Mouse (Mus musculus) lung, embryonic 16.5 days (tissue): ENCODE results near the gene Ubb. TPM values are rescaled to one million over a fixed set of nuclear protein-coding genes. Genes with fewer than 3 reads are reported as not detected.

ENCODE experiments used
- ATAC-seq: fragments of 200-750 bp; cut with Nextera tagmentation; 2 replicates; pipeline ENCODE4 v1.8.0; 2017; ENCODE audit warnings: low read depth, mild to moderate bottlenecking, moderate library complexity
- H3K27ac ChIP-seq: fragments of 300-500 bp; sonication (generic); 2 replicates; pipeline ENCODE4 v1.5.1; 2014; ENCODE audit warnings: mild to moderate bottlenecking, control low read depth, low read length
- H3K27me3 ChIP-seq: fragments of 300-500 bp; sonication (generic); 2 replicates; pipeline ENCODE4 v1.6.1; 2014; ENCODE audit warnings: low read depth, low read length, mixed read lengths; ENCODE audit not compliant: control insufficient read depth, insufficient read depth
- H3K36me3 ChIP-seq: fragments of 300-500 bp; sonication (generic); 2 replicates; pipeline ENCODE4 v1.6.1; 2014; ENCODE audit warnings: low read length; ENCODE audit not compliant: control insufficient read depth, insufficient read depth
- H3K4me1 ChIP-seq: fragments of 300-500 bp; sonication (generic); replicated peaks from 2 replicates; pipeline ENCODE4 v1.6.1; 2014; ENCODE audit warnings: low read length, mixed read lengths; ENCODE audit not compliant: control insufficient read depth, insufficient read depth
- H3K4me2 ChIP-seq: fragments of 300-500 bp; sonication (generic); 2 replicates; pipeline ENCODE4 v1.6.1; 2014; ENCODE audit warnings: low read depth, low read length, control low read depth
- H3K4me3 ChIP-seq: fragments of 300-500 bp; sonication (generic); 2 replicates; pipeline ENCODE4 v1.5.1; 2014; ENCODE audit warnings: mild to moderate bottlenecking, low read length, control low read depth
- H3K9ac ChIP-seq: fragments of 300-500 bp; sonication (generic); 2 replicates; pipeline ENCODE4 v1.6.1; 2014; ENCODE audit warnings: low read length, control low read depth
- H3K9me3 ChIP-seq: fragments of 300-500 bp; sonication (generic); 2 replicates; pipeline ENCODE4 v1.6.1; 2016; ENCODE audit warnings: low read length; ENCODE audit not compliant: control insufficient read depth
- WGBS: fragments of 180-500 bp; shearing (Covaris S2); extraction: QIAGEN DNeasy Blood & Tissue Kit; methylation state at CpG from one replicate; pipeline ENCODE4 v1.1.7; 2014; 5-methylcytosine and 5-hydroxymethylcytosine counted together
- polyA plus RNA-seq: library from polyadenylated mRNA; unstranded; fragments of >200 nt; fragmentation: Nextera tagmentation; extraction: Ambion mirVana; gene quantifications from 2 replicates; pipeline ENCODE4 v1.2.1, GENCODE M21; 2015

Gene Ubb
- polyA plus RNA-seq, 1 experiment from 2014 or later, result 3,189 TPM

- Histone ChIP-seq H3K4me2 (no peak overlapping the region), H3K27me3 (peaks cover 12% of the 10 kb centered on the region; the same call in 1 of the 2 replicates), H3K27ac (no peak overlapping the region), H3K36me3 (no peaks in the 10 kb centered on the region), H3K9me3 (no peaks in the 10 kb centered on the region), H3K4me1 (peaks cover 5% of the 10 kb centered on the region), H3K4me3 (no peak overlapping the region), H3K9ac (no peak overlapping the region)
- ATAC-seq, result no peak
- WGBS, result 82% methylated on average over 3 of the region's 3 CpGs
These were observed 7.0 kb upstream of the Ubb start for GRCm38 (mm10) chr11:62543991-62544390.

- Histone ChIP-seq H3K36me3 (peaks cover 15% of the 10 kb centered on the region; the same call in 1 of the 2 replicates), H3K27ac (peak overlapping the region; percentile 96), H3K4me3 (peak overlapping the region; percentile 70), H3K4me2 (peak overlapping the region; percentile 89), H3K27me3 (no peaks in the 10 kb centered on the region), H3K4me1 (peaks cover 23% of the 10 kb centered on the region), H3K9ac (peak overlapping the region; percentile 88), H3K9me3 (no peaks in the 10 kb centered on the region)
- ATAC-seq, result peak; percentile 21; the same call in 1 of the 2 replicates
- 8% methylated on average over 5 of the region's 5 CpGs for WGBS
These were observed 1.2 kb upstream of the Ubb start for GRCm38 (mm10) chr11:62549782-62550181.

DNA sequence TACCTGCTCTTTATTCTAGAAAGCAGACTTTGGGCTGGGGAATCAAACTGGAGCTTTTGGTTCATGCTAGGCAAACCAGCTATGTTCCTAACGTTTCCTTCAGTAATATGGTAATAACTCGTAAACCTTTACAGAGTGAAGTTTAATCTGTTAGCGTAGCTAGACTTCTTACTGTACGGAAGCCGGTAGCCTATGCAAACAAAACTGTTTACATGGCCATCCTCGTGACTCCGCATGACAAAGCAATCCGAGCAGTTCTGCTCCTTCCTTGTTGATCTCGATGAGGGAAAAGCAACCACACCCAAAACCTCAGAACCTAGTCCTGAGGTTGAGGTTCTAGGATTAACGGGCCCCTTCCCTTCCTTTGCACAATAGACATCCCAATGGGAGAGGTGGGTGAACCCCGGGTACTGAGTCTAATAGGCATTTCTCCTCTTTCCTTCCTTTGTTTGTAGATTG lies 715 bp upstream of the Ubb start:
- peak; percentile 41 for ATAC-seq
- 0% methylated on average over 11 of the region's 11 CpGs for WGBS
- H3K4me1 ChIP-seq, result peaks cover 24% of the 10 kb centered on the region
- peak overlapping the region; percentile 70 for H3K4me3 ChIP-seq
- H3K36me3 ChIP-seq, result peaks cover 16% of the 10 kb centered on the region; the same call in 1 of the 2 replicates
- no peaks in the 10 kb centered on the region for H3K9me3 ChIP-seq
- peak overlapping the region; percentile 88 for H3K9ac ChIP-seq
- no peaks in the 10 kb centered on the region for H3K27me3 ChIP-seq
- peak overlapping the region; percentile 96 for H3K27ac ChIP-seq
- peak overlapping the region; percentile 89 for H3K4me2 ChIP-seq

DNA sequence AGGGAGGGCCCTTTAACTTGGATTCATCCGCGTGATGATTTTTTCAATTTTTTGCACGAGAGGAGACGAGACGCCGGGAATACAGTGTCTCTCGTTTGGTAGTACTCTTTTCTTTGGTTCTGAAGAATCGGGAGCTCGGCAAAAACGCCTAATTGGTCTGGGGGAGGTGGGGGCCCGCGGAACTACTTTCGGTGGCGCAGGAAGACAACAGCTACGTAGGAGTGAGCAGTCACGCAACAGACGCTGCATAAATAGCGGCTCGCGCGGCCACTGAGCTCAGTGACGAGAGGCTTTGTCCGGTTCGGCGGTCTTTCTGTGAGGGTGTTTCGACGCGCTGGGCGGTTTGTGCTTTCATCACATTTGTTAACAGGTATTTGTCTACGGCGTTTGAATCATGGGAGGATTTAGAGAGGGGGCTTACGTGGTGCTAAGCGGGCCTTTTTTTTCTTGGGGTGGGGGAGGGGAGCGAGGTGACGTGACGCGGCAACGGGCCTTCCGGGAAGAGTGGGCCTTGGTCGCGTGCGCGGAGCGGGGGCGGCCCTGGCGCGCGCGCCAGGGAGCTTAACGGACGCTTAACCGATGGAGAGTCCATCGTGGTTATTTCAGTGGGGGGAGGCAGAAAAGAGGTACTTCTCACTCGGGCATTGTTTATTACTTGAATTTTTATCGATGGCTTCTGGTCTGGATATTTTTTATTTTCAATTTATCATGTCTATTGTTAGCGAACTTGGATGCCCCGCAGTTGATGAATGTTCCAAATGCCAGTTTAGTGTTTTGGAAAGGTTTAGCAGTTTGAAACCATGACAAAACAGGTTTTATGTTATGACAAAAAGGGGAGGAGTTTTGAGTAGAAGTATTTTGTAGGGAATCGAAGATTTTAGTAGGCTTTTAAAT lies 502 bp downstream of the Ubb start:
- peak overlapping the region; percentile 77 for H3K9ac ChIP-seq
- peak; percentile 83 for ATAC-seq
- H3K27ac ChIP-seq, result peak overlapping the region; percentile 50
- peak overlapping the region; percentile 70 for H3K4me3 ChIP-seq
- no peaks in the 10 kb centered on the region for H3K27me3 ChIP-seq
- H3K4me2 ChIP-seq, result peak overlapping the region; percentile 54
- peaks cover 24% of the 10 kb centered on the region for H3K4me1 ChIP-seq
- WGBS, result under 1% methylated on average over 58 of the region's 58 CpGs
- H3K9me3 ChIP-seq, result no peaks in the 10 kb centered on the region
- H3K36me3 ChIP-seq, result peaks cover 16% of the 10 kb centered on the region; the same call in 1 of the 2 replicates

- WGBS, result 17% methylated on average over 1 of the region's 1 CpGs
- Histone ChIP-seq H3K4me2 (peak overlapping the region; percentile 95), H3K27ac (no peak overlapping the region), H3K4me3 (peak overlapping the region; percentile 61), H3K27me3 (no peaks in the 10 kb centered on the region), H3K9me3 (no peaks in the 10 kb centered on the region), H3K4me1 (peaks cover 24% of the 10 kb centered on the region), H3K9ac (peak overlapping the region; percentile 56), H3K36me3 (peaks cover 16% of the 10 kb centered on the region; the same call in 1 of the 2 replicates)
- no peak for ATAC-seq
These were observed 2.2 kb downstream of the Ubb start for GRCm38 (mm10) chr11:62553186-62553585.

- ATAC-seq, result no peak
- H3K4me2 ChIP-seq, result peak overlapping the region; percentile 95
- peaks cover 24% of the 10 kb centered on the region for H3K4me1 ChIP-seq
- WGBS, result 65% methylated on average over 5 of the region's 5 CpGs
- no peaks in the 10 kb centered on the region for H3K9me3 ChIP-seq
- H3K27me3 ChIP-seq, result no peaks in the 10 kb centered on the region
- H3K9ac ChIP-seq, result peak overlapping the region; percentile 21
- H3K27ac ChIP-seq, result no peak overlapping the region
- H3K36me3 ChIP-seq, result peaks cover 16% of the 10 kb centered on the region; the same call in 1 of the 2 replicates
- peak overlapping the region; percentile 61 for H3K4me3 ChIP-seq
These were observed 2.7 kb downstream of the Ubb start for GRCm38 (mm10) chr11:62553633-62554032.

DNA sequence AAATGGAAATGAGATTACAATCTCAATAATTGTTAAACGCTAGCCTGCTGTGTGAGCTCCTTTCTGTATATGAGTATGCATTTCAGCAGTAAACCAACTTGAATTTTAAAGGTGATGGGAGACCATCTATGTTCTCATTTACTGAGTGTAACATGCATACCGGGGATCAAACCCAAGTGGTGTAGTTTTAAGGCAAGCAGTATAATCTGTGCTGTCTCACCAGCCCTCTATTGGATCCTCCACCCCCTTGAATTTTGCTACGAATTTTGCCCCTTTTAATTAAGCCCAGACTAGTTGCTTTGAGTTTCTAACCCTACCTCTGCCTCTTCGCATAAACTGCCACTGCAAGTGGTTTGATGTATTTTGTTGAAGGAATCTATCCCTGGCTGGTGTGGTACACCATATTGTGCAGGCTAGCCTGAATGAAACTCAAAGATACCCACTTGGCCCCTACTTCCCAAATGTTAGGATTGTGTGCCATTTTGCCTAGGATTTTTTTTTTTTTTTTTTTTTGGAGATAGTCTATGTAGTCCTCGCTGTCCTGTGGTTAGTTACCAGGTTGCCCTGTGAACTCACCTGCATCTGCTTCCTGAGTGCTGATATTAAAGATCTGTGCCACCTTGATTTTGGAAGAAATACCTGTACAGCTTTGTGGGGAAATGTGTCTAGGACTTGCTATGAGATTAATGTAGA lies 3.3 kb downstream of the Ubb start:
- Histone ChIP-seq H3K4me1 (peaks cover 20% of the 10 kb centered on the region), H3K9me3 (no peaks in the 10 kb centered on the region)
- 63% methylated on average over 5 of the region's 5 CpGs for WGBS

DNA sequence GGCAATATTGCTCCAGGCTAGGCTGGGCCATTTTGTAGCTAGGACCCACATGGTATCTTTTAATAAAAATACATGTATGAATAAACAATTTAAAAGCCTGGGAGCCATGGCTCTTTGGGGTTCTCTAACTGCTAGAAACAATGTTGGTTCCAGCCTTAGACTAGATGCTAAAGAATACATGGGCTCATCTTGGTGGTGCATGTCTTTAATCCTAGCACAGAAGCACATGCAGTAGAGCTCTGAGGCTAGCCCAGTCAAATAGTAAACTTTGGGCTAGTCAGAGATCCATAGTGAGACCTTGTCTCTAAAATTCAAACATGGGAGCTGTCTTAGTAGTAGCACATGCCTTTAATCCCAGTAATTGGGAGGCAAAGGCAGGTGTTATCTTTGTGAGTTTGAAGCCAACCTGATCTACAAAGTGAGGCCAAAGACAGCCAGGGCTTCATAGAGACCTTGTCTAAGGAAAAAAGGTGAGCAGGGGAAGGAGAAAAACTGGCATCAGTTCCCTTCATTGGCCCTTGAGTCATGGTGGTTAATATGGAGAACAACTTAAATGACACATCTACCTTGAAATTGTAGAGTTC lies 4.1 kb downstream of the Ubb start:
- H3K9ac ChIP-seq, result no peak overlapping the region
- peak overlapping the region; percentile 61; the same call in 1 of the 2 replicates for H3K4me3 ChIP-seq
- ATAC-seq, result no peak
- H3K9me3 ChIP-seq, result no peaks in the 10 kb centered on the region
- H3K27me3 ChIP-seq, result no peaks in the 10 kb centered on the region
- H3K36me3 ChIP-seq, result peaks cover 16% of the 10 kb centered on the region; the same call in 1 of the 2 replicates
- H3K4me2 ChIP-seq, result peak overlapping the region; percentile 95
- H3K27ac ChIP-seq, result no peak overlapping the region
- peaks cover 17% of the 10 kb centered on the region for H3K4me1 ChIP-seq

More for the DNA sequence above, 3.3 kb downstream of the Ubb start:
- Histone ChIP-seq H3K9ac (peak overlapping the region; percentile 21), H3K27ac (no peak overlapping the region), H3K36me3 (peaks cover 16% of the 10 kb centered on the region; the same call in 1 of the 2 replicates), H3K4me3 (peak overlapping the region; percentile 61), H3K4me2 (peak overlapping the region; percentile 95), H3K27me3 (no peaks in the 10 kb centered on the region)
- ATAC-seq, result no peak
